Mouse (Mus musculus) heart, embryonic 13.5 days (tissue): ENCODE results near the gene Pik3ca. TPM values are rescaled to one million over a fixed set of nuclear protein-coding genes. Genes with fewer than 3 reads are reported as not detected.
"Not testable (repeated sequence)": the region's sequence is repeated elsewhere in the genome, so short reads cannot be mapped to it uniquely, and the experiment has no call there.

ENCODE experiments used
- ATAC-seq: fragments of 200-750 bp; cut with Nextera tagmentation; 2 replicates; pipeline ENCODE4 v1.8.0; 2017; ENCODE audit warnings: moderate TSS enrichment; ENCODE audit not compliant: insufficient number of reproducible peaks, low FRiP score, low TSS enrichment; ENCODE audit errors: extremely low read depth
- H3K27ac ChIP-seq: fragments of 300-500 bp; sonication (generic); replicated peaks from 2 replicates; pipeline ENCODE4 v1.5.1; 2015; ENCODE audit warnings: moderate library complexity, mild to moderate bottlenecking, inconsistent platforms
- H3K27me3 ChIP-seq: fragments of 300-500 bp; sonication (generic); replicated peaks from 2 replicates; pipeline ENCODE4 v1.6.1; 2015; ENCODE audit warnings: mild to moderate bottlenecking, inconsistent platforms
- H3K36me3 ChIP-seq: fragments of 300-500 bp; sonication (generic); 2 replicates; pipeline ENCODE4 v1.6.1; 2015; ENCODE audit warnings: mild to moderate bottlenecking, inconsistent platforms
- H3K4me1 ChIP-seq: fragments of 300-500 bp; sonication (generic); 2 replicates; pipeline ENCODE4 v1.6.1; 2015; ENCODE audit warnings: inconsistent platforms
- H3K4me2 ChIP-seq: fragments of 300-500 bp; sonication (generic); 2 replicates; pipeline ENCODE4 v1.6.1; 2015; ENCODE audit warnings: inconsistent platforms, mild to moderate bottlenecking, moderate library complexity
- H3K4me3 ChIP-seq: fragments of 300-500 bp; sonication (generic); 2 replicates; pipeline ENCODE4 v1.5.1; 2015; ENCODE audit warnings: moderate library complexity, mild to moderate bottlenecking, inconsistent platforms
- H3K9ac ChIP-seq: fragments of 300-500 bp; sonication (generic); 2 replicates; pipeline ENCODE4 v1.6.1; 2015; ENCODE audit warnings: inconsistent platforms, mild to moderate bottlenecking, moderate library complexity
- H3K9me3 ChIP-seq: fragments of 300-500 bp; sonication (generic); 2 replicates; pipeline ENCODE4 v1.6.1; 2016; ENCODE audit warnings: inconsistent platforms
- WGBS: fragments of 180-500 bp; shearing (Covaris S2); methylation state at CpG from one replicate; pipeline ENCODE4 v1.1.7; 2015; ENCODE audit warnings: mixed read lengths; 5-methylcytosine and 5-hydroxymethylcytosine counted together
- polyA plus RNA-seq: library from polyadenylated mRNA; unstranded; fragments of >200 nt; fragmentation: Nextera tagmentation; extraction: Ambion mirVana; gene quantifications from 2 replicates; pipeline ENCODE4 v1.2.1, GENCODE M21; 2015

Gene Pik3ca
- polyA plus RNA-seq, 1 experiment from 2014 or later: 5.2 TPM

DNA sequence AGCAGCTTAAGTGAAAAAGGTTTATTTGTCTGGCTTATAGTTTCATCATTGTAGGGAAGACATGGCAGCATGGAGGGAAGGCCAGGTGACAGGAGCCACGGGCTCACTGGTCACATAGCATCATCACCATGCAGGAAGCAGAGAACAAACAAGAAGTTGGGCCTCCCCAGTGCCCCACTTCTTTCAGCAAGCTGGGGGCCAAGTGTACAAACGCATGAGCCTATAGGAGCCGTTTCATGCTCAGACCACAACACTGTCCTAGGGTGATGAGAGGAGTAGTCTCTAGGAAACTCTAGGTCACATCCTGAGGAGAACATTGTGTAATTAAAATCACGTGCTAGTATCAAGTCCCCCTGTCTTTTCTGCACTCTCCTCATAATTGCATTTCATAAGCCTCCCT lies 30.2 kb downstream of the Pik3ca start:
- Histone ChIP-seq H3K4me2 (no peak overlapping the region), H3K27ac (peak overlapping the region; percentile 36; the same call in 1 of the 2 replicates), H3K9me3 (peaks cover 4% of the 10 kb centered on the region; the same call in 1 of the 2 replicates), H3K4me1 (peaks cover 39% of the 10 kb centered on the region), H3K9ac (no peak overlapping the region), H3K27me3 (no peaks in the 10 kb centered on the region), H3K4me3 (no peak overlapping the region), H3K36me3 (peaks cover 13% of the 10 kb centered on the region)
- 77% methylated on average over 4 of the region's 4 CpGs for WGBS
- ATAC-seq: no peak

DNA sequence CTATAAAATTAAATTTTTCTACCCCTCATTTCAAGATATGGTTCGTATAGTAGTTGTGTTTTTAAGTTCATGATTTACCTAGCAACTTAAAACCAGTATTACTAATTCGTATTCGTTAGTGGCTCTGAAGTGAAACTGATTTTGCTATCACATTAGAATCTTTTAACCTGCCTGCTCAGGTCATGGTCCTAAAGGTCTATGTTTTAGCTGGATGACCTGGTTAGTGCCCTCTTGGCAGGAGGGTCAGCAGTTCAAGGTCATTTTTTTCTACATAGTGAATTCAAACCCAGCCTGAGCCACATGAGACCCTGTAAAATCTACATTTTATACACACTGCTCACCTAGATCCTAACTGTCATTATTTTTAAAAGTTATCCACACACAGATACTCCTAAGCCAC lies 30.9 kb downstream of the Pik3ca start:
- Histone ChIP-seq H3K27me3 (no peaks in the 10 kb centered on the region), H3K9me3 (peaks cover 4% of the 10 kb centered on the region; the same call in 1 of the 2 replicates), H3K4me3 (no peak overlapping the region), H3K4me2 (no peak overlapping the region), H3K9ac (no peak overlapping the region), H3K4me1 (peaks cover 44% of the 10 kb centered on the region), H3K27ac (peak overlapping the region; percentile 84), H3K36me3 (peaks cover 15% of the 10 kb centered on the region)
- ATAC-seq: no peak
- WGBS: 91% methylated on average over 3 of the region's 3 CpGs

DNA sequence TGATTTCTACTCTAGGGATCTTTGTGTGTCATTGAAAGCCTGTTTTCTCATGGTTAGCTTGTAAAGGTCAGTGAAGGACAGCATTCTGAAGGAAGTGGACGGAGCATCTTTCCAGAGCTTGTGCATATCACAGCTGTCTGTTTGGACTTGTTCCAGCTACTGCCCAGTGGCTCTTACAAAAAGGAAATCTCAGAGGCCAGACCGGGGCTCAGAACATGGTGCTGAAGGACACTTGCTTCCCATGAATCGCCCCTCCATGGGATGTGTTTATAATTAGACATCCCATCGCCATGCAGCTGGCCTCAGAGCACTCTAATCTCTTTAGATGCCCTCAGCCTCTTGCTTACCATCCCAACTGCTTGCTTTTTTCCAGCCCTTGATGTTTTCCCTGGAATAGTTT lies 31.4 kb downstream of the Pik3ca start:
- WGBS: 14% methylated on average over 4 of the region's 4 CpGs
- Histone ChIP-seq H3K9me3 (peaks cover 2% of the 10 kb centered on the region; the same call in 1 of the 2 replicates), H3K4me2 (peak overlapping the region; percentile 31), H3K4me1 (peaks cover 47% of the 10 kb centered on the region), H3K4me3 (no peak overlapping the region), H3K27ac (peak overlapping the region; percentile 84), H3K9ac (no peak overlapping the region), H3K27me3 (no peaks in the 10 kb centered on the region), H3K36me3 (peaks cover 11% of the 10 kb centered on the region)
- no peak for ATAC-seq

DNA sequence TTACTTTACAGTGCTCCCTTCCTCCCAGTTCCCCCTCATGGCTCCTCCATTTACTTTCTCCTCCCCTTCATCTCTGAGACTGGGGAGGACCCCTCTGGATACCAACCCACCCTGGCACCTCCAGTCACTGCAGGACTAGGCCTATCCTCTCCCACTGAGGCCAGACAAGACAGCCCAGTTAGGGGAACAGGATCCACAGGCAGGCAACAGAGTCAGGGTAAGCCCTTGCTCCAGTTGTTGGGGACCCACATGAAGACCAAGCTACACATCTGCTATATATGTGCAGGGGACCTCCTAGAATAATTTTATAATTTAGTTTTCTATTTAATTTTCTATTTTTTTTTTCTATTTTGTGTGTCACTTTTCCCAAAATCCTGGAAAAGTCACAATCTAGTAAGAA lies 31.9 kb downstream of the Pik3ca start:
- Histone ChIP-seq H3K27ac (peak overlapping the region; percentile 84), H3K4me1 (peaks cover 49% of the 10 kb centered on the region), H3K4me2 (peak overlapping the region; percentile 31)
- not testable (repeated sequence) for ATAC-seq, H3K27me3 ChIP-seq, H3K9ac ChIP-seq, H3K4me3 ChIP-seq, H3K9me3 ChIP-seq, H3K36me3 ChIP-seq

DNA sequence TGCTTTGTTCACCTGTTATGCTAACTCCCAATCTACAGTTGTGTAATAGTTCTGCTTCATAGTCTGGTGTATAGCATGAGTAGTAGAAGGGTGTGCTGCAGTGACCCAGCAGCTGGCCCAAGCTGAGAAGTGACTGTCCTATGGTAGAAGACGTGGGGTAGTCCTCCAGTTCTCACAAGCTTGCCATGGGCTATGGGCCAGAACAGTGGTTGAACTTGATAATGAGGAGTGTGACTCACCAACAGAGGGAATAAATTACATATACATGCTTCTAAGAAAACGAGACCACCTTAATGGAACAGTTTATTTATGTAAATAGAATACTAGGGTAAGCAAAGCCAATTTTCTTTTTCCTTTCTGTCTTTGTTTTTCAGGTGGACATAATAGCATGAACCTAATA lies 32.9 kb downstream of the Pik3ca start:
- peak overlapping the region; percentile 28; the same call in 1 of the 2 replicates for H3K27ac ChIP-seq
- H3K4me1 ChIP-seq: peaks cover 46% of the 10 kb centered on the region
- no peak overlapping the region for H3K4me3 ChIP-seq
- no peaks in the 10 kb centered on the region for H3K27me3 ChIP-seq
- 58% methylated on average over 2 of the region's 2 CpGs for WGBS
- no peaks in the 10 kb centered on the region for H3K9me3 ChIP-seq
- no peak for ATAC-seq
- no peak overlapping the region for H3K9ac ChIP-seq
- no peak overlapping the region for H3K4me2 ChIP-seq
- H3K36me3 ChIP-seq: peaks cover 7% of the 10 kb centered on the region

DNA sequence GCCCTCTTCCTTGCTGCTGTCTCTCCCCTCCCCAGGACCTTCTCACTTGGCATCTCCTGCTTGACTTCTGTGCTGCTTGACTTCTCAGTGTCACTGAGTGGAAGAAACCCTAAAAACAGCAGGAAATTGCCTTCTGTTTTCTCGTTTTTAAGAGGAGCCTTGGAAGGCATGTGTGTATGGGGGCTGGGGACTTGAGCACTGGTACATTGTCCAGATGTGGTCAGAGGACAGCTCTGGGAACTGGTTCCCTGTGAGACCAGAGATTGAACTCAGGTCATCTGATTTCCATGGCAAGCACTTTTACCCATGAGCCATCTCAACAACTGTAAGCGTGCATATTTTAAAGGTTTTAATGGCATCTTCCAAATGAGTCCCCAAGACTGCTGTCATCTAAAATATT lies 36.5 kb downstream of the Pik3ca start:
- Histone ChIP-seq H3K4me3 (no peak overlapping the region), H3K36me3 (peaks cover 23% of the 10 kb centered on the region), H3K9me3 (no peaks in the 10 kb centered on the region), H3K27me3 (no peaks in the 10 kb centered on the region), H3K9ac (no peak overlapping the region), H3K4me2 (no peak overlapping the region), H3K4me1 (peaks cover 30% of the 10 kb centered on the region), H3K27ac (no peak overlapping the region)
- no peak for ATAC-seq
- 68% methylated on average over 2 of the region's 2 CpGs for WGBS

DNA sequence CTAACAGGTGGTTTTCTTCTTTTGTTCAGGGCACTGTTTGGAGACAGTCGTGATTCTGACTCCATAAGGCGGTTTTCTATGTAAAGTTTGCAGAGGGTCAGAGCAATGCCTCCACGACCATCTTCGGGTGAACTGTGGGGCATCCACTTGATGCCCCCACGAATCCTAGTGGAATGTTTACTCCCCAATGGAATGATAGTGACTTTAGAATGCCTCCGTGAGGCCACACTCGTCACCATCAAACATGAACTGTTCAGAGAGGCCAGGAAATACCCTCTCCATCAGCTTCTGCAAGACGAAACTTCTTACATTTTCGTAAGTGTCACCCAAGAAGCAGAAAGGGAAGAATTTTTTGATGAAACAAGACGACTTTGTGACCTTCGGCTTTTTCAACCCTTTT lies 38.6 kb downstream of the Pik3ca start:
- 76% methylated on average over 11 of the region's 11 CpGs for WGBS
- H3K27ac ChIP-seq: no peak overlapping the region

DNA sequence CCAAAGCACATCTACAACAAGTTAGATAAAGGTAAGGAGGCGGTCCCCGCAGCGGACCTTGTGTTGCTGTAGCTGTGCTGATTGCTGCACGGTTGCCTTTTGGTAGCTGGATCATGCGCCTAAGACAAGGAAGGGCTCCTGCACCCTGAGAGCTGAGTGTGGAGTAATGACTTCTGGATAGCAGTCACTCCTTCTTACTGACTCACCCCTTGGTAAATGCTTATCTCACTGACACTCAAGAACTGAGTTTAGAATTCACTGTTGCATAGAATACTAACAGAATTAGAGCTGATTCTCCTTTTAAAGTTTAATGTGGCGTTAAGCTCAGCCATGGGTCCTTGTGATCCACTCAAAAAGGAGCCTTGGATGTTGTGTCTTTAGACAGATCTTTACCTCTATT lies 39.8 kb downstream of the Pik3ca start:
- WGBS: 72% methylated on average over 6 of the region's 6 CpGs

More for the DNA sequence above, 38.6 kb downstream of the Pik3ca start:
- H3K9ac ChIP-seq: no peak overlapping the region
- H3K9me3 ChIP-seq: no peaks in the 10 kb centered on the region
- no peaks in the 10 kb centered on the region for H3K27me3 ChIP-seq
- no peak overlapping the region for H3K4me3 ChIP-seq
- ATAC-seq: no peak
- H3K4me1 ChIP-seq: peaks cover 15% of the 10 kb centered on the region
- no peak overlapping the region for H3K4me2 ChIP-seq
- H3K36me3 ChIP-seq: peaks cover 43% of the 10 kb centered on the region

DNA sequence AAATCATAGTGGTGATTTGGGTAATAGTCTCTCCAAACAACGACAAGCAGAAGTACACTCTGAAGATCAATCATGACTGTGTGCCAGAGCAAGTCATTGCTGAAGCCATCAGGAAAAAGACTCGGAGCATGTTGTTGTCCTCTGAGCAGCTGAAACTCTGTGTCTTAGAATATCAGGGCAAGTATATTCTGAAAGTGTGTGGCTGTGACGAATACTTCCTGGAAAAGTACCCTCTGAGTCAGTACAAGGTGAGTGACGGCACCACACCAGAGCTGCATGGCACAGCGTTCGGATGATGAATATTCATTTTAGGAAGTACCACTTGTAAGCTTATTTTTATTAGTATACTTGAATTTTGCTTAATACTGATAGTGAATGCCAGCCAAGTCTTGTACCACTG lies 40.3 kb downstream of the Pik3ca start:
- 89% methylated on average over 6 of the region's 6 CpGs for WGBS
- peaks cover 57% of the 10 kb centered on the region for H3K36me3 ChIP-seq
- no peak for ATAC-seq

More for the DNA sequence above, 39.8 kb downstream of the Pik3ca start:
- Histone ChIP-seq H3K4me2 (no peak overlapping the region), H3K4me3 (no peak overlapping the region), H3K9ac (no peak overlapping the region), H3K27me3 (no peaks in the 10 kb centered on the region), H3K36me3 (peaks cover 54% of the 10 kb centered on the region), H3K4me1 (peaks cover 14% of the 10 kb centered on the region), H3K27ac (no peak overlapping the region), H3K9me3 (no peaks in the 10 kb centered on the region)
- ATAC-seq: no peak

DNA sequence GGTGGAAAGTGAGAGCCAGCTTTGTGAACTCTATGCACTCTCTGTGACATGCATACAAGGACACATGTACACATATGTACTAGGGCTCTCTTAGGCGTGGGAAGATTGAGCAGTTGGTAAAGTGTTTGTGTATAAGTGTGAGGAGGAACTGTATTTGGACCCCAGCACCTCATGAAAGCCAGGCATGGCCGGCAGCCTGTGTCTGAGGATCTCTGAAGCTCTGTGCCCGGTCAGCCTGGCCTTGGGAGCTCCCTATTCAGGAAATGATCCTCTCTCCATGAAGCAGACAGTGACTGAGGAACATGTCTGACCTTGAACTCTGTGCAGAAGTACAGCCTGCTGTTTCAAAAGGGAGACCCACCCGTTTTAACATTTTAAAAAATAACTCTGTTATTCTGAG lies 41.2 kb downstream of the Pik3ca start:
- Histone ChIP-seq H3K4me2 (no peak overlapping the region), H3K4me3 (no peak overlapping the region), H3K27ac (no peak overlapping the region), H3K36me3 (peaks cover 64% of the 10 kb centered on the region), H3K9ac (no peak overlapping the region), H3K27me3 (no peaks in the 10 kb centered on the region), H3K9me3 (no peaks in the 10 kb centered on the region), H3K4me1 (peaks cover 8% of the 10 kb centered on the region)
- WGBS: 83% methylated on average over 4 of the region's 4 CpGs
- ATAC-seq: no peak

More for the DNA sequence above, 40.3 kb downstream of the Pik3ca start:
- Histone ChIP-seq H3K4me2 (no peak overlapping the region), H3K4me3 (no peak overlapping the region), H3K4me1 (peaks cover 12% of the 10 kb centered on the region), H3K27ac (no peak overlapping the region), H3K9me3 (no peaks in the 10 kb centered on the region), H3K27me3 (no peaks in the 10 kb centered on the region), H3K9ac (no peak overlapping the region)

DNA sequence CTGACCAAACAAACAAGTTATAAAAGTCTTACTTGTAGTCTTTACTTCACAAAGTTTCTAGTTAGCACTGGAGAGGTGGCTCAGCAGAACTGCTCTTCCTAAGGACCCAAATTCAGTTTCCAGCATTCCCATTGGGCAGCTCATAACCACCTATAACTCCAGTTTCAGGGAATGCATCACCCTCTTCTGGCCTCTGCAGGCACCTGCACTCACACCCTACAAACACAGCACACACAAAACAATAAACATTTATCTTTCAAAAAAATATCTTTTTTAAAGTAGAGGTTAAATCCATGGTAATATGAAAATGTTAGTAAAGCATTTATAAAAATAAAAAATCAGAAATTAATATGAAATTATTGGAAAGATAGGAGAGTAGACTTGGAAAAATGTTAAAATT lies 44.2 kb downstream of the Pik3ca start:
- no peak for ATAC-seq

DNA sequence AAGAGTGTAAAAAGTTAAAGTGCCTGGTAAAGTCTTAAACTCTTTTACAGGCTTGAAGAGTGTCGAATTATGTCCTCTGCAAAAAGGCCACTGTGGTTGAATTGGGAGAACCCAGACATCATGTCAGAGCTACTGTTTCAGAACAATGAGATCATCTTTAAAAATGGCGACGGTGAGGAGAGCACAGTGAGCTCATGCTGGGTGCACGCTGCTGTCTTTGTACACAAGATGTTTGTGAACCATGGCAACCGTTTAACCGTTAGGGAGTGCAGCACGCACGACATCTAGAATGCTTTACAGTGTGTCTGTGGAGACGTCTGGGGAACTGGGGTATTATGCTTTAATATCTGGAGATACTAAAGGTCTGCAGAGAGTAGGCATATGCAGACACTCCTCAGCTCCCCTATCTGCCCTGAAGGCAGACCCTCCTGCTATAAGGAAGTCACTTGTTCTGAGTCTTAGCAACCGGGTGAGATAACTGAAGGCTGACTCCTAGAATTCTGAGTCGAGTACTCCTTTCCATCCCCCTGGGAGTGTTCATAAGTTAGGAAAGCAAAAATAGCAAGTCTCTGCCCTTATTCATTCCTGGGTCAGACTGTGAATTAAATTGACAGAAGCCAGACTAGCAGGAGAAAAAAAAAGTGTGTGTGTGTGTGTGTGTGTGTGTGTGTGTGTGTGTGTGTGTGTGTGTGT lies 57.0 kb downstream of the Pik3ca start:
- peak overlapping the region; percentile 81 for H3K27ac ChIP-seq

More for the DNA sequence above, 44.2 kb downstream of the Pik3ca start:
- H3K9ac ChIP-seq: no peak overlapping the region
- H3K9me3 ChIP-seq: no peaks in the 10 kb centered on the region
- H3K4me3 ChIP-seq: no peak overlapping the region
- no peak overlapping the region for H3K4me2 ChIP-seq
- H3K27me3 ChIP-seq: no peaks in the 10 kb centered on the region
- H3K36me3 ChIP-seq: peaks cover 86% of the 10 kb centered on the region
- peaks cover 4% of the 10 kb centered on the region; the same call in 1 of the 2 replicates for H3K4me1 ChIP-seq
- H3K27ac ChIP-seq: no peak overlapping the region

More for the DNA sequence above, 57.0 kb downstream of the Pik3ca start:
- Histone ChIP-seq H3K4me1 (peaks cover 11% of the 10 kb centered on the region), H3K4me2 (no peak overlapping the region), H3K27me3 (no peaks in the 10 kb centered on the region), H3K9ac (peak overlapping the region; percentile 45; the same call in 1 of the 2 replicates), H3K36me3 (peaks cover 87% of the 10 kb centered on the region), H3K9me3 (no peaks in the 10 kb centered on the region), H3K4me3 (no peak overlapping the region)
- peak; percentile 19; the same call in 1 of the 2 replicates for ATAC-seq
- 49% methylated on average over 11 of the region's 11 CpGs for WGBS
